Mouse (Mus musculus) lung, postnatal 0 days (tissue): ENCODE data around the gene Gm20388.

ENCODE experiments used
- CTCF ChIP-seq: IDR thresholded peaks from 2 replicates; pipeline ENCODE4 v1.5.1; 2016; ENCODE audit warnings: antibody characterized with exemption, mild to moderate bottlenecking
- EP300 ChIP-seq: IDR thresholded peaks from 2 replicates; pipeline ENCODE4 v1.6.1; 2016; ENCODE audit warnings: antibody characterized with exemption, mild to moderate bottlenecking, control low read depth

DNA sequence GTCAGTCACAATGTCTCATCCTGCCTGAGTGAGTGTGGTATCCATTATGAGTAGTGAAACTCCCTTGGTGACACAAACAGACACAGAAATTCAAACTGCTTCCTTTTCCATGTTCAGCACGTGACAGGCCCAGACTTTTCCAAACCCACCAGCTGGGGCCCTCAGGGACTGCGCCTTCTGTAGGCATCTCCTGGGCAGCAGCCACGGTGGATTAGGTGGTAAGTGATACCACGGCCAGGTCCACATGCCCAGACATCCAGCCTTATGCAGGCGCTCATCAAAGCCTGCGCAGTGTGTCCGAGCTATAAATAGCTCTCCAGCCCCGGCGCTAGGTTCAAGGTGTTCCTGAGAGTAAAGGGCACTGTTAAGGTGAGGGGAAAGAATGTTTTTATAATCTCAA is 3961.4 kb downstream of the Gm20388 start:
- TF ChIP-seq CTCF = no peak
- TF ChIP-seq EP300 = no peak
